Mouse (Mus musculus): ENCODE results near the gene Iqsec3. TPM values are rescaled to one million over a fixed set of nuclear protein-coding genes. Genes with fewer than 3 reads are reported as not detected.

The Iqsec3 gene
- total RNA-seq, 2 experiments from 2014 or later, result 5.5 to 6.4 TPM

Small RNA genes lying within 50 kb of the gene (microRNA-seq; reads per million reads assigned to microRNA genes)
- not detected for gene Gm24855

Other genes with a start within 250 kb of the Iqsec3 start
- 1 to 10 TPM in 1 of 2 experiments, under 1 TPM in 1; 0.98 to 2.3 TPM for gene Usp18, start 227.8 kb downstream of the Iqsec3 start, total RNA-seq (2021)
- 10 to 100 TPM in 1 of 2 experiments, 1 to 10 TPM in 1; 4.5 to 15.2 TPM for gene Slc6a13, start 173.5 kb downstream of the Iqsec3 start, total RNA-seq (2021)
- 1 to 10 TPM in 1 of 2 experiments, under 1 TPM in 1; 0.31 to 4.8 TPM for gene Slc6a12, start 130.6 kb downstream of the Iqsec3 start, total RNA-seq (2021)
- 10 to 100 TPM in 1 of 2 experiments, 1 to 10 TPM in 1; 3.1 to 14.9 TPM for gene A2m, start 161.7 kb upstream of the Iqsec3 start, total RNA-seq (2021)